Mouse (Mus musculus) 416B (cell line): Measurements from ENCODE around the gene Anks1b.
A peak's percentile ranks its signal among the peaks of the same experiment; 100 is the strongest.

Experiments
- DNase-seq: peaks from one replicate; pipeline ENCODE4 v3.0.0; 2011; ENCODE audit warnings: low read depth

Gene Anks1b

DNA sequence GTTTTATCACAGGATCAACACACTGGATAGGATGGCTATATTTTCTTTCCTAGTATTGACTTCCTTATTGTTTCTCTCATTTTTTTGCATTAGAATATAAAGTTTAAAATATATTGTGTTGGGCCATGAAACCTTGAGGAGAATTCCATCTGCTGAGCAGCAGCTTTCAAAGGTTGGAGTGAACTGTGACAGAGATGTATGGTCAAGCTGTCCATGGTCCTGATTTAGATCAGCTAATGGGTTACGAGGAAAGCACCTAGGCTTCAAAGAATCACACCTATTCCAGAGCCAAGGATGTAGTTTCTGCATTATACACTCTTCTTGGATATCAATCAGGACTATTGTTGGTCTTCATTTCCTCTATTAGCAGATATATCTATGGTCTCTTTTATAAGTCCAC is 503.3 kb downstream of the Anks1b start:
- DNase-seq = peak; percentile 12

DNA sequence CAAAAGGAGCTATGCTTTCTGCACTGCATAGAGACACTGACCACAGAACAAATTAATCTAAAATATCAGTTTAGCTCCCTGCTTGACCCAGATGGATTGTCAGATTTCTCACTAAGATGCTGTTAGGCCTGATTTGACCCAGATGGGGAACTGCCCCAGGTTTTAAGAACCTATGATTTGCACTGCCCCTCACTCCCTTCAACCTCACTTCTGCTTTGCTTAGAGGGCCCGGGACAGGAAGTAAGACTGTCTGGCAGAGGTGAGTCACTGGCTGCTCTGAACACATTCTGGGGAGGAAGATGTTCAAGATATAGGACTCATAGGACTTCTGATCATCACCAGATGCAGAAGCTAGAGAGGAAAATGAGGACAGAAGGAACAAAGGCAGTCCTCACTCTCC is 506.8 kb downstream of the Anks1b start:
- no peak for DNase-seq

DNA sequence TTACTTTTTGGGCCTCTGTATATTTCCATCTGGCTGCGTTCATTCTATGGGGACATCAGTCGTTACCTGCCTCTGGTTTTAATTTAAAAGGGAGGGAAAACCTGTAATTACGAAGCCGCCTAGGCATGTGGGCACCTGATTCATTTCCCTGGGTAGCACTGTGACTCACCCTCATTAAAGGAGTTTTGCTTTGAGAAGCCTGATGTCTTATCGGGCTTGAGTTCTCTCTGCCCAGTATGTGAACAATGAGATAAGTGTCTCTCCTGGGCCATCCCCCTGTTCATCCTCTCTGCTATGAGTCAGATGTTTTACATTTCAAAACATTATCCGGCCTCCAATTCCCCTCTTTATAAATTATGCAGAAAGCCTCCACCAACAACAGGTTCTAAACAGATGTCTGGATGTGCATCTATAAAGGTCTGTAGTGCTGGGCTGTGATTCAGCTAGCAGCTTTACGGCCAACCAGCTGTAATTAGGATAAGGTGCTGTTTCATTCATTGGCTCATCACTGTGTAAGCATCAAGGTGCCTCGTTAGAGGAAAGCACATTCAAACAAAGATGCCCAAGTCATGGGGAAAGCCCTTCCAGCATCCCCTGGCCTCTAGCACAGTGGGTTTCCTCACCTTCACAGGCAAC is 507.5 kb downstream of the Anks1b start:
- DNase-seq = no peak

DNA sequence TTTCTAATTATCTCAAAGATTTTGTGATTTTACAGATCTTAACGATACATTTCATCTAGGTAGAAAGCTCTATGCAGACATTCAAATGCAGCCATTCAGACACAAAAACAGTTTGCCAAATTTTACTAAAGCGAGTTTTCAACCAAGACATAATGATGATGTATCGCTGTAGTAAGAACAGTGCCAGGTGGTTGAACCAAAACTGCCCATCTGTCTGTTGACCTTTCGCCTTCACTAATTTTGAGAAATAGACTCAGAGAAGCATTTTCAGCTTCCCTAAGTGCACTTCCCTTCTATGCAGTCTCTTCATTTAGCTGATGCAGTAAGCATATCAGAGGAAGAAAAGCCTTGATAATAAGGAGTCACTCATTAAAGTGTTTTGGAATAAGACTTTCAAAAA is 527.1 kb downstream of the Anks1b start:
- DNase-seq = no peak

DNA sequence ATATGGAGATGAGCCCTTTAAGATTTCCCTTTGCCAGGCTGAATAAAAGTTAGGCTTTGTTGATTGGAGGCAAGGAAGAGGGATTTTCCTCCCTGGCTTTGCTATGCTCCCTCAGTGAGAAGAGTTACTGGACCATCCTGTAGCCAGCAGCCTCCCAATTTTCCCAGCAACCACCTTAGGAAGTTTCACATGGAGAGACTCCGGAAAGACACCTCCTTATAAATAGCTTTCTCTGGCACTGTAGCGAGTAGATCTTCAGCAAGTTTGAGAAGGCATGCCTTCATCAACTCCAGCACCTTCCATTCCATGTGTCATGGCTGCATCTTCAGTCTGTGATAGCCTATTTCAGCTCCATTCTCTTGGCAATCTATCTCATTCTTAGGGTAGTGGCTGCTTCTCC is 535.2 kb downstream of the Anks1b start:
- no peak for DNase-seq

DNA sequence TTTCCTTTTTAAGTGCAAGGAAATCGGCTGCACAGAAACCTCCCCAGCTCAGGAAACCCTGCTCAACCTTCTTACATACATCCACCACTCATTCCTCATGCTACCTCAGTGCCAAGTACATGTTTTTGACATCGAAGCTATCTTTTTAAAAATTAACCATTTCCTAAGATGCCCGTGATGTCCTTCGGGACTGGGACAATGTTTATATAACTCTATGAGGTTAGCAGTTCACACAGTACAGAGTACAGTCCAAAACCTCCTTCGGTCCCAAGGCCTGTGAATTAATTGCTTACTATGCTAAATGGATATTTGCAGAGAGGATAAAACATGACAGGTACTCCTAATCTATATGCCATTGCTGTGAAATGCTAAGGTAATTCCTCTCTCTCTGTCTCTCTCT is 558.2 kb downstream of the Anks1b start:
- no peak for DNase-seq

DNA sequence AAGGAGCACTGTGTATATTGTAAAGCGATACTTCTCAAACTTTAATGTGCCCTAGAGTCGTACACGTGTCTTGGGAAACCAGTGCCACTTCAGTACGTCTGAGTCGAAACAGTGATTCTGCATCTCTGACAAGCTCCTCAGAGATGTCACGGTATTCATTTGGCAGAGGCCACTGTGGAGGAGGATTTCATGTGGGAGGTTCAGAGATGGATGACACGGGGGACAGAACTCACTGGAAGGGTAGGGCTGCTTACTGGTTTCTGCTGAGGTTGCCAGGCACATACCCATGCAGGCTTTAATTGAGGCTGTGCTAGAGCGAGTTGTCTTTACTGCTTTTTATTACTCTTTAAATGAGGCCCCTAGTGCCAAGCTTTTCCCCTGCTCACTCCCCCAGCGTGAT is 558.7 kb downstream of the Anks1b start:
- DNase-seq = no peak

DNA sequence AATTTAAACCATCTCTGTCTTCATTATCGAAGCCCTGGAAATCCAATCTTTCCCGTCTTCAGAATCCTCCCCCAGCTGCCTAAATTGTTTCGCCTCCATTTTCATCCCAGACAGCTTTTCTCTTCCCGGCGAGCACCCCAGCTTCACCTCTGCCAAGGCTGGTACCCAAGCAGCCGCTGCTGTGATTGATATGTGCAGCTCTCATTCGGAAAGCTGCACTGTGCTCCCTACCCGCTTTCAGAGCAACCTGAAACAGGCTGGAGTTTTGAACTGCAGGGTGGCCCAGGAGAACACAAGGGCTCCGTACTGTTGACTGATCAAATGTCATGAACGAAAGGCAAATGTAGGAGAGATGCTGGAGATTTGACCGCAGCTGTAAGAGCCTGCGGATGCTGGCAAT is 559.2 kb downstream of the Anks1b start:
- no peak for DNase-seq

DNA sequence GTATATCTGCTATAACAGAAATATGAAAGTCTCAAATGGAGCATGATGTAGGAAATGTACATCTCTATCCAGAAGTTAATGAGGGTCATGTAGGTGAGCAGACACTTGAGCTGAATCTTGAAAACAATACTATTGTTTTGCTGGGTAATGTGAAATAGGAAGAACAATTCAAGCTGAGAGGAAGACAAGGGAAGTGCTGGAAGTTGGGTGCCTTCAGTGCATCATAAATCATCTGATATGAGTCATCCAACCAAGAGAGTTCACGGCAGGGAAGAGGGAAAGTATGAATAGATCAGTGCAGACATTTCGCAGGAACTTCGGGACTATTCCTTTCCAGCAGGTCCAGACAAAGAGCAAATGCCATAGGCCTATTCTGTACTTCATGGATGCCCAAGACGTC is 567.7 kb downstream of the Anks1b start:
- no peak for DNase-seq

DNA sequence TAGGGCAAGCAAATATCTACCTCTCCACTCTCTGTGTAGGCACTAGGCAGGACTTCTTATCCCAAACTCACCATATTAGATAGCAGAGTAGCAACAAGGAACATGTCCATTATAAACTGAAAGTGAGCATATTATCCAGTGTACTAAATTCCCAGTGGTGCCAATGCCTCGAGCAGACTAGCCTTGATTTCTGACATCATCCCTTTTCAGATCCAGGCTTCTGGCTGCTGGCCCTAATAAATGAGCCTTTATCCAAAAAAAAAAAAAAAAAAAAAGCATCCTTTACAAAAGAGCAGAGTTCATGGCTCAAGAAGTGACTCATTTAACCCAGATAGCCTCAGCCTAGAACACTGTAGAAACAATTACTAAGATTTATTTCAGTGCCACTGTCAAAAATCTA is 568.3 kb downstream of the Anks1b start:
- DNase-seq = no peak

DNA sequence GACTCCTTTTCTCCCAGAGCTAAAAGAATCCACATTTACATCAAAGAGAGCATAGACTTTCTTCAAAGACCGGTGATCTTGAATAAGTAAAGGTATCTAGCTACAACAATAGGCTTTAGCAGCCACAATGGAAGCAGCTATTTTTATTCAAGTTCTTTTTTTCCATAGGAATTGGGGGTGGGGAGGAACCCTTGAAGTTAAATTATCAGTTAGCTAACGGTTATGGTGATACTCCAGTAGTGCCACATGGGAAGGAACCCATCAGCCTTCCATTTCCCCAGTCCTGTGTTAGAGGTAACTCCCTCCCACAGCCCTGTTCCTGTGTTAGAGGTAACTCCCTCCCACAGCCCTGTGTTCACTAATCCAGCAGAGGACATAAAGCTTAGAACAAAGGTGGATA is 591.6 kb downstream of the Anks1b start:
- no peak for DNase-seq

DNA sequence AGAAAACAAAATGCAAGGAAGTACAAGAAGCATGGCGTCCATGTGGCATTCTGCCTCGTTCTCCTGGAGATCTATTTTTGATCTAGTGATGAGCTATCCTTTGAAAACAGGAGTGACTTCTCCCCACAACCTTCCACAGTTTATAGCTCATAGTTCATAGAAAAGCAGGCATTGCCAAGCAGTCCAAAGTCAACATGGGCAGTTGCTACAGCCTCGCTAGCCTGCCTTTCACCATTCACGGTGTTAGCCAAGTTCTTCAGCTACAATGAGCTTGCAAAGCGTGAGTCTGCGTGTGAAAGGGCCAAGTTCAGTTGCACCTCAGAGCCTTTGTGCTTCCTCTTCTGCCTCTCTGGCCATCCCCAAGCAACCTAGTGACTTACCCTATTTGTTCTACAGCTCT is 592.1 kb downstream of the Anks1b start:
- no peak for DNase-seq

DNA sequence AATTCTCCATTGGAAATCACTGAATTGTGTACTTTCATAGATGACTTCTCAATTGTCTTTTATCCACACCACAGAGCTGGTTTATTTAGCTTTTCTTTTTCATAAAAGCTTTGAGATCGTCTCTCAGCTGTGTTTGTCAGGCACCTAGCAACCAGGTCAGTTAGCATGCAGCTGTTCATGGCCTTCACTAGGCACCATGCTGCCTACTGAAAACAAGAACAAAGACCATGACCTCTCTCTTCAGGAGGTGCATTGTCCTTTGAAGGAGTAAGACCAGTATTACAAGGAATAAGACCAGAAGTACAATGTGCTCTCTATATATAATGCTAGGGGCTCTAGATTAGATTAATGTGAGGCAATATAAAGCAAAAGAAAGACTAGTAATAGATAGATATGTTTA is 594.2 kb downstream of the Anks1b start:
- DNase-seq = no peak

DNA sequence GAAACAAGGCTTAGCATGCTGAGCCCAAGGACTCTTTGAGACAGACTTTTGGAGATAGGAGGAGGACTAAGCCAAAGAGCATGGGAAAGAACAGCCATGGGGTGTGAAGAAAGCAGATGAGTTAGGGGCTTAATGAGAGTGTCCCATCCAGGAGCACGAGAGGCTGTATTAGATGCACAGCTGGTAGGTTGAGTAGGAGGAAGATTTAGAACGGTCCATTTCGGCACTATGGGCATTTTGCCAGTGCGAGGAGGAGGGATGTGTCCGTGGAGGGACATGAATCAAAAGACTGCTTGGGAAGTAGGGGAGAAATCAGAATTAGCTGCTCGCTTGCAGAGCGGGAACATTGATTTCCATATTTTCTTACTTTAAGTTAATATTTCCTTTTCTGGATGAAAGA is 620.1 kb downstream of the Anks1b start:
- no peak for DNase-seq

DNA sequence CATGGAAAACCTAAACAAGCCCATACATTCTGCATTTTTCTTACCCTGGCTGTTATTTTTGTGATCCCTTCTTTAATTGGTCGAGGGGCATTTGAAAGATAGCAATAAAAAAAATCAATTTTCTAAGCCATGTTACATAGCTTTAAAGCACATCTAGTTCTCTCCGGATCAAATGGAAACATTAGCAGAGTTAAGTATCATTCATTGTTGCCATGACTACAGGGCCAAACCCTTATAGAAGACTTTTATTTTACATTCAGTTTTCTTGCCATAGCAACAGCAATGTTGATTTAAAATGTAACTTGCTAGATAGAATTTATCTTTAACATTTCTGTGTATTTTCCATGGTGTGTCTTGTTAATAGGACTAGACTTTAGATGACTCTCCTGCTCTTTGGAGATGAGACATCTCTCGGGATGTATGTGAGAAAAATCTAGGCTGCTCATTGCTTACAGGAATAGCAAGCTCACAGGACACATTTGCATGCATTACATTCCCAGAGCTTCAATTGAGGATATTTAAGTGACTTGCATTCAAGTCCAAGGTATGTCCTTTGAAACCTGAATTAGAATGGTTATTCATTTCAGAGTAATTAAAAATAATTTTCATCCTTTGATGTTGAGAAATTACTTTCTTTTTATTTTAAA is 620.8 kb downstream of the Anks1b start:
- no peak for DNase-seq

DNA sequence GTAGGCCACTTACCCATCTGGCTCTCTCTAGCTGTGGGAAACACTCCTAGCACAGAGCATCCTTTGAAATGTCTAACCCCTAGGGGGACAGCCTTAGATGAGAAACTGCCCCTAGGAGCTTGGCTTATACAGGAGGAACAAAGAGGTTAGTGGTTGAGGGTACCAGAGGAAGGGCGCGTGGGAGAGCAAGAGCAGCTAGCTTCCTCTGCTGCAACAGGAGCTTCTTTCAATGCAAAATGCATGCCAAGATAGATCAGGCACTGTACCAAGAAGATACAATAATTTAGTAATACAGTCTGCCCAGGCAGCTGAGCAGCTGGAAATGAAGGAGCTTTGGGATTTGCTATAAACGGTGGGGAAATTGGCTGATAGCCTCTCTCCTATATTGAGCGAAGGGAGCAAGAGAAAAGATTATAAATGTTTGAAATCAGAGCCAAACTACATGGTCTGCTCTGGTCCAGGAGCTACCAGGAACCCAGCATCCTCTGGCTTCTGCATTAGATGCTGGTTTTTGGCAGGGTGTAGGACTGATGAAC is 621.7 kb downstream of the Anks1b start:
- DNase-seq = no peak

DNA sequence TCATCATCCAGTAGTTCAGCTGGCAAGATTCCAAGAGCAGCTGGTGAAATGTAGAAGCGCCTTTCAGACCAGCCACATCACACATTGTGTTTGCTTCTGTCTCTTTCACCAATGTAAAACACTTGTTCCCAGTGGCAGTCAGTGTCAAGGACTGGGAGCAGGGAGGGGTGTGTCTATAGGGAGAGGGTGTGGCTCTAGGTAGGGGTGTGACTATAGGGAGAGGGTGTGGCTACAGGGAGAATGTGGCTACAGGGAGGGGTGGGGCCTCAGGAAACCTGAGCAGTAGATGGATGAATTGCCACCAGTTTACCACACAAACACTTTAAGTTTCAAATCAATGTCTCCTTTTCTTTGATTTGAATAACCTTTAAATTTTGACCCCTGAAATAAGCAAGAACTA is 634.3 kb downstream of the Anks1b start:
- DNase-seq = no peak

DNA sequence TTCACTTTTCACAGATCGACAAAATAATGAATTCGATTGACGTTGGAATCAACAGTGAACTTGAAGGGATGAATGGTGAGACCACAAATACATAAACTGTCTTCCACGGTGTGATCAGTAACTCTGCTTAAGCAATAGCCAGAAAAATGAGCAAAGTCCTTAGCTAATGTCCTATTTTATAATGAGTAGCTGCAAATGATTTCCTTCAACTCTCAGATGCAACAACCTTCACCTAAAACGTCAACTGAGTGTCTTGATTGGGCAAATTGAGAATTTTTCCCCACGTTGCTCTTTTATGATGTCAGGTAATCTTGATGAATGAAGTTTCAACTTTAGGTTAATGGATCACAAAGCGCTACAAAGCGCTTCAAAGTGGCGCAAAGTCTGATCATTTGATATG is 639.5 kb downstream of the Anks1b start:
- DNase-seq = no peak

DNA sequence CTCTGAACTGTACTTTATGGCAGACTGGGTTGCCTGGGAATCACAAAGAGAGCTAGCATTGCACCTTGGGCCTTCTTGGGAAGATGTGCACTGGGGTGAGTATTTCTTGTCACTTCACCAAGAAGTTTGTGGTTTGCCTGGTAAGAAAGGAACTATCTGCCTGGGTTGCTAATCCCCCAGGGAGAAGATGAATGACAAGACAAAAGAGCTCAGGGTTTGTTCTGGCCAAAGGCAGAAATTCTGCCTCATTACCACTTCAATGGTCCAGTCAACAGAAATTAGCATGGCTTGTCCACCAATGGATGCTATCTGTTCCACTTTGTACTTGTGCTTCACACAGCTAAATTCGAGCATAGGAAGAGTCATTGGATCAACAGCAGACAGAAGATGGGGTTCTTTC is 658.5 kb downstream of the Anks1b start:
- DNase-seq = no peak

DNA sequence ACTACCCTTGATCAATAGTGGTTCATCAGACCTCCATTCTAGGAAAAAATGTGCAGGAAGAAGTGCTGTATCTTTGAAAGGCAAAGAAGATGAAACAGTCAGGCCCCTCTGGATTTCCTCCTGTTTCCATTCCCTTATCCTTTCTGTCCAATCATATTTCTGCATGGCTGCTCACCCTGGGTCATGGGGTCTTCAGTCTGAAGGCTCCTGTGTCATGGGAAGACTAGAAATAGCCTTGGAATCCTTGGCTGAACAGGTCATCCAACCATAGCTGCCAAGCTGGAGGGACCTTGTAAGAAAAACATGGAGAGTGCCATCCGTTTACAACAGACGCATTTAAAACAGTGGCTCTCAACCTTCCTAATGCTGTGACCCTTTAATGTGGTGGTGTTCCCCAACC is 662.1 kb downstream of the Anks1b start:
- no peak for DNase-seq

DNA sequence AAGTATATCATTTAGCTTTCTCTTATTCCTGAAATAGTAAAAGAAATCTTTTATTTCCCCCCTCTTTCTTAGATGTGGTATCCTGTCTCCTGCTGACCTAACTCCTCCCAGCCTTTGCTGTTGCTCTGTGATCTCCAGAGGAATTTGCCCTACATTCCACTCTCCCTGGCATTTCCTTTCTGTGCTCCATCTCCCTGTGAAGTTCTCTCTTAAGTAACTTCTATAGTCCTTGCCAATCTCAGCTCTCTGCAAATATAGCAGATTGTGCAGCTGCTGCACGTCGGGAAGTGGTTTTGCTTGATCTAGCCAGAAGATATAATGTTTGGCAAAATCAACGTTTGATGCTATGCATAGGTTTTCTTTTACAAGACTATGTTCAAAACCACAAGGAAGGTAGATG is 673.3 kb downstream of the Anks1b start:
- DNase-seq = no peak

DNA sequence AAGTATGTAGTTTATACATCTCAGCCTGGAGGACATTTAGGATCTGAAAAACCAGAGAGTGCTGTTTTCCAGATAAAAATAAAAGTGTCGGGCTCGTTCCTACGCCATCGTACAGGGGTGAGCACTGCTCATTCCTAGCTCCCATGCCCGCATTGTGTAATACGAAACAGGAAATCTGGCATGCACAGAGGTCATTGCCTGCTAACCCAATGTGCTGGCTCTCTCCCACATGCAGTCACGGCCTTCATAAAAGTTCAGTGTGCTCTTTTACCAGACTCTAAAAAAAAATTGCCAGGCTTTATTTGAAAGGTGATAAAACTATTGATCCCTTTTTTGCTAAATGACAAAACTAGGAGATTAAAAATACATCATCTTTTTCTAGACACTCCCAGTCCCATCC is 689.6 kb downstream of the Anks1b start:
- no peak for DNase-seq

DNA sequence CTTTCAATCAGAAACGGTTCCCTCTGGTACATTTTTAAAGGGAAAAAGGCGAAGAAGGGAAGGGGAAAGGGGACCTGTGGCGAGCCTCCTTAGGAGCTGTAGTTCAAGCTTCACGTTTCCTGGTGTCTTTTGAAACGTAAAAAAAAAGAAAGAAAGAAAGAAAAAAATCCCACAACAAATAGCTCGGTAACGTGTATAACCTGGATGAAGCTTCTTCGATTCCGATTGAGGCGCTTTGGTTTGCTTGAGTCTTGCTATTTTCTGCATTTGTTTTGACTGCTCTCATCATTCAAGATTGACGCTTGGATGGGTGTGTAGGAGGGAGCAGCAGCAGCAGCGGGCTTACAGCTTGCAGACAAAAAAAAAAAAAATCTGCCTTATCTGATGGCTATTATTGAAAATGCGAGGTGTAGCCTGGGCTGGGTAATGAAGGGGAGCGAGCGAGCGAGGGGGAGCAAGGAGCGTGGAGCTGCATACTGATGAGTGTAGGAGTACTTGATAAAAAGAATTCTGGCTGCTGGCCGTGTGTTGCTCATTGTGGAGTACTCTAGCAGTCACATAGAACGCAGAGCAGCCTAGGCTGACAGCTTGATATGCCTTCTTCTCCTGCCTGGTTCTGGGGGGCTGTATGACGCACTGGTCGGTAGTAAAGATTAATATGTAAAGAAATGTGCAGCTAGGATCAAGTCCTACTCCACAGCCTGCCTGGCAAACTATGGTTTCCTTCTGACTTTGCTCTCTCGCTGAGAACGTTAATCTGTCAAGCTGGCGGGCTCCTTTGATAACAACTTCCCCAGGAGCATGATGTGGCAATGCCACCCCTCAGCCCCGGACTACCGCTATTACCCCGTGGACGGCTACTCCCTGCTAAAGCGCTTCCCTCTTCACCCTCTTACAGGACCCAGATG is 703.1 kb downstream of the Anks1b start:
- DNase-seq = no peak
